Mouse (Mus musculus) forebrain, embryonic 15.5 days (tissue): Measurements from ENCODE around the gene Rpap3. TPM values are rescaled to one million over a fixed set of nuclear protein-coding genes. Genes with fewer than 3 reads are reported as not detected.

Experiments
- ATAC-seq: fragments of 200-750 bp; cut with Nextera tagmentation; replicated peaks from 2 replicates; pipeline ENCODE4 v1.8.0; 2017; ENCODE audit warnings: mild to moderate bottlenecking, moderate TSS enrichment, moderate library complexity
- H3K27ac ChIP-seq: fragments of 300-500 bp; sonication (generic); replicated peaks from 2 replicates; pipeline ENCODE4 v1.5.1; 2015; ENCODE audit warnings: mild to moderate bottlenecking, inconsistent platforms
- H3K27me3 ChIP-seq: fragments of 300-500 bp; sonication (generic); 2 replicates; pipeline ENCODE4 v1.6.1; 2015; ENCODE audit warnings: inconsistent platforms
- H3K36me3 ChIP-seq: fragments of 300-500 bp; sonication (generic); 2 replicates; pipeline ENCODE4 v1.6.1; 2015; ENCODE audit warnings: mild to moderate bottlenecking, inconsistent platforms
- H3K4me1 ChIP-seq: fragments of 300-500 bp; sonication (generic); 2 replicates; pipeline ENCODE4 v1.6.1; 2015; ENCODE audit warnings: inconsistent platforms
- H3K4me2 ChIP-seq: fragments of 300-500 bp; sonication (generic); replicated peaks from 2 replicates; pipeline ENCODE4 v1.6.1; 2015; ENCODE audit warnings: mild to moderate bottlenecking, inconsistent platforms
- H3K4me3 ChIP-seq: fragments of 300-500 bp; sonication (generic); 2 replicates; pipeline ENCODE4 v1.5.1; 2015; ENCODE audit warnings: mild to moderate bottlenecking, inconsistent platforms
- H3K9ac ChIP-seq: fragments of 300-500 bp; sonication (generic); replicated peaks from 2 replicates; pipeline ENCODE4 v1.6.1; 2015; ENCODE audit warnings: mild to moderate bottlenecking, inconsistent platforms
- H3K9me3 ChIP-seq: fragments of 300-500 bp; sonication (generic); 2 replicates; pipeline ENCODE4 v1.6.1; 2016; ENCODE audit warnings: inconsistent platforms
- WGBS: fragments of 180-500 bp; shearing (Covaris S2); methylation state at CpG from one replicate; pipeline ENCODE4 v1.1.7; 2015; ENCODE audit warnings: mixed read lengths; 5-methylcytosine and 5-hydroxymethylcytosine counted together
- polyA plus RNA-seq: library from polyadenylated mRNA; unstranded; fragments of >200 nt; fragmentation: Nextera tagmentation; extraction: Ambion mirVana; gene quantifications from 2 replicates; pipeline ENCODE4 v1.2.1, GENCODE M21; 2015

Gene Rpap3
- polyA plus RNA-seq, 1 experiment from 2014 or later: 32.7 TPM

- Histone ChIP-seq H3K4me2 (no peak overlapping the region), H3K36me3 (no peaks in the 10 kb centered on the region), H3K4me3 (no peak overlapping the region), H3K27ac (no peak overlapping the region), H3K4me1 (peaks cover 14% of the 10 kb centered on the region), H3K27me3 (no peaks in the 10 kb centered on the region), H3K9me3 (no peaks in the 10 kb centered on the region), H3K9ac (no peak overlapping the region)
- ATAC-seq: no peak
- WGBS: 91% methylated on average over 10 of the region's 10 CpGs
Observed at GRCm38 (mm10) chr15:97746278-97746677, 40.7 kb upstream of the Rpap3 start.

GRCm38 (mm10) chr15:97745331-97745730 lies 39.7 kb upstream of the Rpap3 start:
- Histone ChIP-seq H3K36me3 (no peaks in the 10 kb centered on the region), H3K4me1 (peaks cover 5% of the 10 kb centered on the region), H3K4me2 (no peak overlapping the region), H3K27me3 (no peaks in the 10 kb centered on the region), H3K9me3 (no peaks in the 10 kb centered on the region), H3K27ac (no peak overlapping the region), H3K9ac (no peak overlapping the region), H3K4me3 (no peak overlapping the region)
- ATAC-seq: no peak
- 77% methylated on average over 10 of the region's 10 CpGs for WGBS

- H3K9ac ChIP-seq: no peak overlapping the region
- no peak for ATAC-seq
- H3K36me3 ChIP-seq: no peaks in the 10 kb centered on the region
- no peak overlapping the region for H3K4me3 ChIP-seq
- WGBS: 67% methylated on average over 10 of the region's 10 CpGs
- H3K27ac ChIP-seq: no peak overlapping the region
- H3K4me2 ChIP-seq: no peak overlapping the region
- H3K27me3 ChIP-seq: no peaks in the 10 kb centered on the region
- peaks cover 1% of the 10 kb centered on the region for H3K4me1 ChIP-seq
- no peaks in the 10 kb centered on the region for H3K9me3 ChIP-seq
Observed at GRCm38 (mm10) chr15:97744930-97745329, 39.3 kb upstream of the Rpap3 start.

- no peak overlapping the region for H3K9ac ChIP-seq
- no peaks in the 10 kb centered on the region for H3K9me3 ChIP-seq
- no peaks in the 10 kb centered on the region for H3K27me3 ChIP-seq
- no peak overlapping the region for H3K4me3 ChIP-seq
- no peak overlapping the region for H3K27ac ChIP-seq
- no peaks in the 10 kb centered on the region for H3K4me1 ChIP-seq
- no peak for ATAC-seq
- 75% methylated on average over 12 of the region's 12 CpGs for WGBS
- no peaks in the 10 kb centered on the region for H3K36me3 ChIP-seq
- H3K4me2 ChIP-seq: no peak overlapping the region
Observed at GRCm38 (mm10) chr15:97743961-97744525, 38.4 kb upstream of the Rpap3 start.

- no peaks in the 10 kb centered on the region for H3K4me1 ChIP-seq
- H3K27me3 ChIP-seq: no peaks in the 10 kb centered on the region
- no peak overlapping the region for H3K9ac ChIP-seq
- H3K9me3 ChIP-seq: no peaks in the 10 kb centered on the region
- ATAC-seq: no peak
- no peaks in the 10 kb centered on the region for H3K36me3 ChIP-seq
- no peak overlapping the region for H3K4me3 ChIP-seq
- WGBS: 88% methylated on average over 5 of the region's 5 CpGs
- no peak overlapping the region for H3K27ac ChIP-seq
- H3K4me2 ChIP-seq: no peak overlapping the region
Observed at GRCm38 (mm10) chr15:97743210-97743609, 37.6 kb upstream of the Rpap3 start.

GRCm38 (mm10) chr15:97742600-97742999 lies 37.0 kb upstream of the Rpap3 start:
- H3K9ac ChIP-seq: no peak overlapping the region
- WGBS: 63% methylated on average over 4 of the region's 4 CpGs
- ATAC-seq: no peak
- no peak overlapping the region for H3K4me2 ChIP-seq
- H3K27me3 ChIP-seq: no peaks in the 10 kb centered on the region
- no peak overlapping the region for H3K4me3 ChIP-seq
- no peaks in the 10 kb centered on the region for H3K36me3 ChIP-seq
- H3K9me3 ChIP-seq: no peaks in the 10 kb centered on the region
- no peaks in the 10 kb centered on the region for H3K4me1 ChIP-seq
- no peak overlapping the region for H3K27ac ChIP-seq

- Histone ChIP-seq H3K4me2 (no peak overlapping the region), H3K4me3 (no peak overlapping the region), H3K27ac (no peak overlapping the region), H3K9me3 (no peaks in the 10 kb centered on the region), H3K4me1 (no peaks in the 10 kb centered on the region), H3K36me3 (no peaks in the 10 kb centered on the region), H3K27me3 (no peaks in the 10 kb centered on the region), H3K9ac (no peak overlapping the region)
- 62% methylated on average over 7 of the region's 7 CpGs for whole genome bisulfite sequencing
- ATAC-seq: no peak
Observed at GRCm38 (mm10) chr15:97742074-97742473, 36.4 kb upstream of the Rpap3 start.

- no peak for ATAC-seq
- Histone ChIP-seq H3K4me3 (no peak overlapping the region), H3K9ac (no peak overlapping the region), H3K27ac (no peak overlapping the region), H3K4me2 (no peak overlapping the region), H3K36me3 (no peaks in the 10 kb centered on the region), H3K27me3 (no peaks in the 10 kb centered on the region), H3K4me1 (no peaks in the 10 kb centered on the region), H3K9me3 (no peaks in the 10 kb centered on the region)
- WGBS: 82% methylated on average over 12 of the region's 12 CpGs
Observed at GRCm38 (mm10) chr15:97741662-97742061, 36.0 kb upstream of the Rpap3 start.

GRCm38 (mm10) chr15:97740283-97740732 lies 34.7 kb upstream of the Rpap3 start:
- Histone ChIP-seq H3K9ac (no peak overlapping the region), H3K27me3 (no peaks in the 10 kb centered on the region), H3K4me1 (no peaks in the 10 kb centered on the region), H3K4me3 (no peak overlapping the region), H3K9me3 (no peaks in the 10 kb centered on the region), H3K27ac (no peak overlapping the region), H3K36me3 (no peaks in the 10 kb centered on the region), H3K4me2 (no peak overlapping the region)
- no peak for ATAC-seq
- WGBS: 86% methylated on average over 9 of the region's 9 CpGs

GRCm38 (mm10) chr15:97738923-97739322 lies 33.3 kb upstream of the Rpap3 start:
- Histone ChIP-seq H3K4me2 (no peak overlapping the region), H3K9me3 (no peaks in the 10 kb centered on the region), H3K9ac (no peak overlapping the region), H3K36me3 (no peaks in the 10 kb centered on the region), H3K4me1 (no peaks in the 10 kb centered on the region), H3K27me3 (no peaks in the 10 kb centered on the region), H3K27ac (no peak overlapping the region), H3K4me3 (no peak overlapping the region)
- WGBS: 96% methylated on average over 7 of the region's 7 CpGs
- ATAC-seq: no peak

GRCm38 (mm10) chr15:97731988-97732387 lies 26.4 kb upstream of the Rpap3 start:
- Histone ChIP-seq H3K4me3 (no peak overlapping the region), H3K36me3 (no peaks in the 10 kb centered on the region), H3K4me2 (no peak overlapping the region), H3K9ac (no peak overlapping the region), H3K9me3 (no peaks in the 10 kb centered on the region), H3K27ac (no peak overlapping the region), H3K27me3 (no peaks in the 10 kb centered on the region), H3K4me1 (no peaks in the 10 kb centered on the region)
- WGBS: 92% methylated on average over 11 of the region's 11 CpGs
- no peak for ATAC-seq

- no peaks in the 10 kb centered on the region for H3K4me1 ChIP-seq
- no peak within 1 kb of the TSS for H3K9ac ChIP-seq
- no peak for ATAC-seq
- H3K27ac ChIP-seq: no peak within 1 kb of the TSS
- H3K9me3 ChIP-seq: no peaks in the 10 kb centered on the region
- H3K4me2 ChIP-seq: no peak within 1 kb of the TSS
- no peak within 1 kb of the TSS for H3K4me3 ChIP-seq
- H3K27me3 ChIP-seq: no peaks in the 10 kb centered on the region
- H3K36me3 ChIP-seq: no peaks in the 10 kb centered on the region
- WGBS: 93% methylated on average over 8 of the region's 8 CpGs
Observed at GRCm38 (mm10) chr15:97731111-97731510, 25.5 kb upstream of the Rpap3 start, which contains the start of gene Endou. TSS of gene Endou (minus strand) at chr15:97731339.

- no peak overlapping the region for H3K27ac ChIP-seq
- no peak for ATAC-seq
Observed at GRCm38 (mm10) chr15:97730365-97730764, 24.7 kb upstream of the Rpap3 start.

More at GRCm38 (mm10) chr15:97730365-97730764, 24.7 kb upstream of the Rpap3 start:
- Histone ChIP-seq H3K4me1 (no peaks in the 10 kb centered on the region), H3K9me3 (no peaks in the 10 kb centered on the region), H3K4me2 (no peak overlapping the region), H3K36me3 (no peaks in the 10 kb centered on the region), H3K9ac (no peak overlapping the region), H3K4me3 (no peak overlapping the region), H3K27me3 (no peaks in the 10 kb centered on the region)
- 60% methylated on average over 6 of the region's 6 CpGs for WGBS
